Mouse (Mus musculus) heart, embryonic 13.5 days (tissue): ENCODE measurements around the gene Fto. TPM values are rescaled to one million over a fixed set of nuclear protein-coding genes. Genes with fewer than 3 reads are reported as not detected.

ENCODE experiments used
- ATAC-seq: fragments of 200-750 bp; cut with Nextera tagmentation; 2 replicates; pipeline ENCODE4 v1.8.0; 2017; ENCODE audit warnings: moderate TSS enrichment; ENCODE audit not compliant: insufficient number of reproducible peaks, low FRiP score, low TSS enrichment; ENCODE audit errors: extremely low read depth
- H3K27ac ChIP-seq: fragments of 300-500 bp; sonication (generic); replicated peaks from 2 replicates; pipeline ENCODE4 v1.5.1; 2015; ENCODE audit warnings: moderate library complexity, mild to moderate bottlenecking, inconsistent platforms
- H3K27me3 ChIP-seq: fragments of 300-500 bp; sonication (generic); replicated peaks from 2 replicates; pipeline ENCODE4 v1.6.1; 2015; ENCODE audit warnings: mild to moderate bottlenecking, inconsistent platforms
- H3K36me3 ChIP-seq: fragments of 300-500 bp; sonication (generic); 2 replicates; pipeline ENCODE4 v1.6.1; 2015; ENCODE audit warnings: mild to moderate bottlenecking, inconsistent platforms
- H3K4me1 ChIP-seq: fragments of 300-500 bp; sonication (generic); 2 replicates; pipeline ENCODE4 v1.6.1; 2015; ENCODE audit warnings: inconsistent platforms
- H3K4me2 ChIP-seq: fragments of 300-500 bp; sonication (generic); 2 replicates; pipeline ENCODE4 v1.6.1; 2015; ENCODE audit warnings: inconsistent platforms, mild to moderate bottlenecking, moderate library complexity
- H3K4me3 ChIP-seq: fragments of 300-500 bp; sonication (generic); 2 replicates; pipeline ENCODE4 v1.5.1; 2015; ENCODE audit warnings: moderate library complexity, mild to moderate bottlenecking, inconsistent platforms
- H3K9ac ChIP-seq: fragments of 300-500 bp; sonication (generic); 2 replicates; pipeline ENCODE4 v1.6.1; 2015; ENCODE audit warnings: inconsistent platforms, mild to moderate bottlenecking, moderate library complexity
- H3K9me3 ChIP-seq: fragments of 300-500 bp; sonication (generic); 2 replicates; pipeline ENCODE4 v1.6.1; 2016; ENCODE audit warnings: inconsistent platforms
- WGBS: fragments of 180-500 bp; shearing (Covaris S2); methylation state at CpG from one replicate; pipeline ENCODE4 v1.1.7; 2015; ENCODE audit warnings: mixed read lengths; 5-methylcytosine and 5-hydroxymethylcytosine counted together
- polyA plus RNA-seq: library from polyadenylated mRNA; unstranded; fragments of >200 nt; fragmentation: Nextera tagmentation; extraction: Ambion mirVana; gene quantifications from 2 replicates; pipeline ENCODE4 v1.2.1, GENCODE M21; 2015

The Fto gene
- polyA plus RNA-seq, 1 experiment from 2014 or later = 64.3 TPM

GRCm38 (mm10) chr8:91347146-91347545 lies 33.8 kb downstream of the Fto start:
- 54% methylated on average over 10 of the region's 10 CpGs for WGBS
- peak overlapping the region; percentile 56 for H3K27ac ChIP-seq
- peaks cover 5% of the 10 kb centered on the region; the same call in 1 of the 2 replicates for H3K36me3 ChIP-seq
- H3K4me1 ChIP-seq = peaks cover 61% of the 10 kb centered on the region
- H3K27me3 ChIP-seq = no peaks in the 10 kb centered on the region
- peak overlapping the region; percentile 44 for H3K4me2 ChIP-seq
- H3K9me3 ChIP-seq = no peaks in the 10 kb centered on the region
- 0 out of 2 replicates have a peak overlapping the region, but pooled peaks have one; percentile 44 for H3K9ac ChIP-seq
- ATAC-seq = no peak
- no peak overlapping the region for H3K4me3 ChIP-seq

GRCm38 (mm10) chr8:91347595-91347994 lies 34.3 kb downstream of the Fto start:
- H3K4me1 ChIP-seq = peaks cover 57% of the 10 kb centered on the region
- peak overlapping the region; percentile 44 for H3K4me2 ChIP-seq
- no peaks in the 10 kb centered on the region for H3K9me3 ChIP-seq
- H3K27me3 ChIP-seq = no peaks in the 10 kb centered on the region
- no peak for ATAC-seq
- peak overlapping the region; percentile 56 for H3K27ac ChIP-seq
- 0 out of 2 replicates have a peak overlapping the region, but pooled peaks have one; percentile 44 for H3K9ac ChIP-seq
- H3K36me3 ChIP-seq = peaks cover 5% of the 10 kb centered on the region; the same call in 1 of the 2 replicates
- 30% methylated on average over 6 of the region's 6 CpGs for WGBS
- no peak overlapping the region for H3K4me3 ChIP-seq

- Histone ChIP-seq H3K4me2 (no peak overlapping the region), H3K9ac (no peak overlapping the region; the same call in 1 of the 2 replicates), H3K4me1 (peaks cover 59% of the 10 kb centered on the region), H3K4me3 (no peak overlapping the region), H3K36me3 (peaks cover 5% of the 10 kb centered on the region; the same call in 1 of the 2 replicates), H3K27ac (no peak overlapping the region; the same call in 1 of the 2 replicates), H3K9me3 (no peaks in the 10 kb centered on the region), H3K27me3 (no peaks in the 10 kb centered on the region)
- no peak for ATAC-seq
- 85% methylated on average over 7 of the region's 7 CpGs for WGBS
Measured at GRCm38 (mm10) chr8:91349816-91350215, 36.5 kb downstream of the Fto start.

GRCm38 (mm10) chr8:91350628-91351027 lies 37.3 kb downstream of the Fto start:
- Histone ChIP-seq H3K9ac (peak overlapping the region; percentile 16), H3K9me3 (no peaks in the 10 kb centered on the region), H3K4me1 (peaks cover 58% of the 10 kb centered on the region), H3K27me3 (no peaks in the 10 kb centered on the region), H3K4me2 (peak overlapping the region; percentile 40), H3K36me3 (peaks cover 5% of the 10 kb centered on the region; the same call in 1 of the 2 replicates), H3K4me3 (0 out of 2 replicates have a peak overlapping the region, but pooled peaks have one; percentile 1), H3K27ac (peak overlapping the region; percentile 28; the same call in 1 of the 2 replicates)
- WGBS = 33% methylated on average over 7 of the region's 7 CpGs
- ATAC-seq = no peak

- Histone ChIP-seq H3K27me3 (no peaks in the 10 kb centered on the region), H3K9me3 (no peaks in the 10 kb centered on the region), H3K4me1 (peaks cover 46% of the 10 kb centered on the region), H3K27ac (no peak overlapping the region), H3K4me3 (no peak overlapping the region), H3K9ac (no peak overlapping the region), H3K4me2 (no peak overlapping the region), H3K36me3 (peaks cover 5% of the 10 kb centered on the region; the same call in 1 of the 2 replicates)
- no peak for ATAC-seq
- 73% methylated on average over 3 of the region's 3 CpGs for WGBS
Measured at GRCm38 (mm10) chr8:91352598-91352997, 39.3 kb downstream of the Fto start.

GRCm38 (mm10) chr8:91353062-91353461 lies 39.7 kb downstream of the Fto start:
- Histone ChIP-seq H3K36me3 (peaks cover 5% of the 10 kb centered on the region; the same call in 1 of the 2 replicates), H3K27me3 (no peaks in the 10 kb centered on the region), H3K9me3 (no peaks in the 10 kb centered on the region), H3K9ac (no peak overlapping the region), H3K27ac (no peak overlapping the region), H3K4me3 (no peak overlapping the region), H3K4me2 (no peak overlapping the region), H3K4me1 (peaks cover 46% of the 10 kb centered on the region)
- WGBS = 63% methylated on average over 5 of the region's 5 CpGs
- no peak for ATAC-seq

GRCm38 (mm10) chr8:91353907-91354306 lies 40.6 kb downstream of the Fto start:
- Histone ChIP-seq H3K4me3 (no peak overlapping the region), H3K36me3 (peaks cover 5% of the 10 kb centered on the region; the same call in 1 of the 2 replicates), H3K4me2 (no peak overlapping the region), H3K4me1 (peaks cover 42% of the 10 kb centered on the region), H3K9me3 (no peaks in the 10 kb centered on the region), H3K27me3 (no peaks in the 10 kb centered on the region), H3K27ac (no peak overlapping the region), H3K9ac (no peak overlapping the region)
- no peak for ATAC-seq
- WGBS = 76% methylated on average over 4 of the region's 4 CpGs

- Histone ChIP-seq H3K4me1 (peaks cover 43% of the 10 kb centered on the region), H3K36me3 (no peaks in the 10 kb centered on the region), H3K27ac (no peak overlapping the region), H3K9ac (no peak overlapping the region), H3K27me3 (no peaks in the 10 kb centered on the region), H3K9me3 (no peaks in the 10 kb centered on the region), H3K4me3 (no peak overlapping the region), H3K4me2 (no peak overlapping the region)
- WGBS = 61% methylated on average over 10 of the region's 10 CpGs
- no peak for ATAC-seq
Measured at GRCm38 (mm10) chr8:91355301-91355905, 42.1 kb downstream of the Fto start.

GRCm38 (mm10) chr8:91355956-91356699 lies 42.8 kb downstream of the Fto start:
- Histone ChIP-seq H3K9ac (no peak overlapping the region), H3K4me2 (no peak overlapping the region), H3K4me1 (peaks cover 41% of the 10 kb centered on the region), H3K27ac (no peak overlapping the region), H3K36me3 (no peaks in the 10 kb centered on the region), H3K9me3 (no peaks in the 10 kb centered on the region), H3K27me3 (no peaks in the 10 kb centered on the region), H3K4me3 (no peak overlapping the region)
- ATAC-seq = no peak
- 88% methylated on average over 11 of the region's 11 CpGs for WGBS

- no peak overlapping the region for H3K4me3 ChIP-seq
- 84% methylated on average over 4 of the region's 4 CpGs for WGBS
- H3K4me1 ChIP-seq = peaks cover 47% of the 10 kb centered on the region
- no peak for ATAC-seq
- H3K4me2 ChIP-seq = no peak overlapping the region
- no peaks in the 10 kb centered on the region for H3K36me3 ChIP-seq
- no peak overlapping the region for H3K9ac ChIP-seq
- H3K27ac ChIP-seq = no peak overlapping the region
- no peaks in the 10 kb centered on the region for H3K27me3 ChIP-seq
- H3K9me3 ChIP-seq = no peaks in the 10 kb centered on the region
Measured at GRCm38 (mm10) chr8:91357493-91358014, 44.2 kb downstream of the Fto start.

- no peak overlapping the region for H3K27ac ChIP-seq
- H3K4me3 ChIP-seq = no peak overlapping the region
- H3K27me3 ChIP-seq = no peaks in the 10 kb centered on the region
- ATAC-seq = no peak
- H3K4me2 ChIP-seq = no peak overlapping the region
- no peak overlapping the region for H3K9ac ChIP-seq
- H3K9me3 ChIP-seq = no peaks in the 10 kb centered on the region
- H3K36me3 ChIP-seq = no peaks in the 10 kb centered on the region
- peaks cover 49% of the 10 kb centered on the region for H3K4me1 ChIP-seq
- WGBS = 77% methylated on average over 5 of the region's 5 CpGs
Measured at GRCm38 (mm10) chr8:91358016-91358415, 44.7 kb downstream of the Fto start.
